Mouse (Mus musculus) embryo, embryonic 11 days (tissue): Measurements from ENCODE around the gene Tubgcp2.

Experiments
- DNase-seq: peaks from one replicate; pipeline ENCODE4 v3.0.0-alpha.2; 2015

Gene Tubgcp2

DNA sequence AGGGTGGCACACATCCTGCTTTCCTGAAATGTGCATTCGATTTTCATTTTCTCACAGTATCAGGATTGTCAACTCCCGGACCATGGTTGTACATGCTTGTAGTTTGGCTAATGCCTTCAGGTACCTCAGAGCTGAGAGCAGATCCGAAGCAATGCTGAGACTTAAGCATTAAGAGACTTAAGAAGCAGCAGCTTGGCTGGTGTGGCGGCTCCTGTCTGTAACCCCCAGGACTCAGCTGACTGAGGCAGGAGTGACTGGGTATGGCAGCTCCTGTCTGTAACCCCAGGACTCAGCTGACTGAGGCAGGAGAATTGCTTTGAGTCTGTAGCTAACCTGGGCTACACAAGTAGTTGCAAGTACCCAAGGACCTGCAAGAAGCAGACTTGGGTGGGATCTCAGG is 9.1 kb upstream of the Tubgcp2 start:
- DNase-seq: no peak

DNA sequence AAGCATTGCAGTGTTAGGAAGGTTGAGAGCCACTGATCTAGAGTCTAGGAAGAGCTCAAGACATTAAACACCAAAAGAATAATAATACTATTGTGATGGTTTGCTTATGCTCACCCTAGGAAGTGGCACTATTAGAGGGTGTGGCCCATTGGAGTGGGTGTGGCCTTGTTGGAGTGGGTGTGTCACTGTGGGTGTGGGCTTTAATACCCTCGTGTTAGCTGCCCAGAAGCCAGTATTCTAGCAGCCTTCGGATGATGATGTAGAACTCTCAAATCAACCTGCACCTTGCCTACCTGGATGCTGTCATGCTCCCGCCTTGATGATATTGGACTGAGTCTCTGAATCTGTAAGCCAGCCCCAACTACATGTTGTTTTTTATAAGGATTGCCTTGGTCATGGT is 6.3 kb upstream of the Tubgcp2 start:
- no peak for DNase-seq

DNA sequence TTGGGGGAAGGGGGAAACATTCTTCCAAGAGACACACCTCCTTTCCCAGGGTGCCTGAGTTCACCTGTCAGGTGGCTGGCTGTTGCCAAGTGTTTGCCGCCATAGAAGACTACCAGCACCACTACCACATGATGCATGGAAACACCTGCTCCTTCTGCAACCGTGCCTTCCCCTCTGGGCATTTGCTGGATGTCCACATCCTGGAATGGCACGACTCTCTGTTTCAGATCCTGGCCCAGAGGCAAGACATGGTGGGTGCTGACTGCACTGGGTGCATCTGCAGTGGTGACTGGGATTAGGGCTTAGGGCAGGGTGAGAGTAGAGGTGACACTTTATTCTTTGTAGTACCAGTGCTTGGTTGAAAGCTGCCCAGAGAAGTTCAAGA is 694 bp upstream of the Tubgcp2 start:
- no peak for DNase-seq

DNA sequence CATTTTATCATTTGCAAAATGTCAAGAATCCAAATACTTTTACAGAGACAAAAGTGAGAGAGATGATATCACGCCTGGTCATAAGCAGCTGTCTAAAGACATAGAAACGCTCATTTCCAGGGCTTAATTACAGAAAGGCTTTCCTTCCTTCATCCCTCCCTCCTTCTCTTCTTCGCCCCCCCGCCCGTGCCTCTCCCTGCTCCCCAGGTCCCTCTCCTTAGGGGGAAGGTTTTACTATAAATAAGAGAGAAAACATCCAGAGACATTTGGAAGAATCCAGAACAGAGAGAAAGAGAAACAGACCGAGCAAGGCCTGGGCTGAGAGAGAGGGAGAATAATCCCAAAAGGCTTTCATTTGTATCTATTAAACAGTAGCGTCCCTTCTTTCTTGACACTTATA is 1.0 kb downstream of the Tubgcp2 start:
- DNase-seq: no peak

DNA sequence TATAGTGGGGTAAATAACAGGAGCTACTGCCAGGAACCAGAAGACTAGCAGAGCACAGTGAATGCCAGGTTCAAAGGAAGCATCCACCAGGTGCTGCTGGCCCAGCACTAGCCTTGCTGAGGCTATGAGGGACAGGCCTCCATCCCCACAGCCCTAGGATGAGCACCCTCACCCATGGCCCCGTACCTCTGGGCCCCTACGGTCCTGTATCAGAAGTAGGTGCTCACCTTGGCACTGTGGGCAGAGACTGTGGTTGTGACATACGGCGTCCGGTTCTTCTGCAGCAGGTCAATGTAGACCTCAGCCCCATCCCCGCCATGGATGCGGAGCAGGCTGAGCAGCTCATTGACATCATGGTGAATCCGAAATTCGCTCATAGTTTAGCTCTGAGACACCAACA is 3.1 kb downstream of the Tubgcp2 start:
- DNase-seq: no peak

DNA sequence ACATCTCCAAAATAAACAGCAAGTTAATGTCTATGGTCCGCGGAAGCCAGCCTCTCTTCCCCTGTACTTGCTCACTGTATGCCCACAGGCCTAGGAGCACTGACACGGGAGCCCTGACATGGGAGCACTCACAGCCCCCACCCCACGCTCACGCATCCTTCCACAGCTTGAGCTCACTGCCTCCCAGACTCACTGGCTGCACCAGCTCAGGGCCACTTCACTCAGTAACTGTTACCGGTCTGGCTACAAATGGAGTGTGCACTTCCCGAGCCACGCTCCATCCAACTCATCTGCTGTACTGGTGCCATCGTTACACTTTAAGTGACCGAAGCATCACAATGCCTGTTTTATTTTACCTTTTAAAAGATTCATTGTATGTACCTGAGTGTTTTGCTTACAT is 4.1 kb downstream of the Tubgcp2 start:
- no peak for DNase-seq

DNA sequence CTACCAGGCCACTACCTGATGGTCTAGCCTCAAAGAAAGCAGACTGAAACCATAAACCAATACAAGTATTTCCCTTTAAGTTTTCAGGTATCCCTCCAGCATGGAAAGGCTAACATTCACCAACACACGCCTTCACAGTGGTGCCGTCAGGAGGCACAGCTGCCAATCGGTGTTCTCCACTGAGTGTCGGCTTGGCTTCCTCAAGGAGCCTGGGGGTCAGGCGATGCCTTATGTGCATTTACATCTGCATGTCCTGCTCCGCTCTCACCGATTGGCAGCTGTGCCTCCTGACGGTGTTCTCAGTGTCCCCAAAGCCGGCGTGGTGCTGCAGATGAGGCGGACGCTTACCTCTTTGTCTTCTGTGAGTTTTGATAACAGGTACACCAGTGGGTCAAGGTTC is 4.7 kb downstream of the Tubgcp2 start:
- no peak for DNase-seq

DNA sequence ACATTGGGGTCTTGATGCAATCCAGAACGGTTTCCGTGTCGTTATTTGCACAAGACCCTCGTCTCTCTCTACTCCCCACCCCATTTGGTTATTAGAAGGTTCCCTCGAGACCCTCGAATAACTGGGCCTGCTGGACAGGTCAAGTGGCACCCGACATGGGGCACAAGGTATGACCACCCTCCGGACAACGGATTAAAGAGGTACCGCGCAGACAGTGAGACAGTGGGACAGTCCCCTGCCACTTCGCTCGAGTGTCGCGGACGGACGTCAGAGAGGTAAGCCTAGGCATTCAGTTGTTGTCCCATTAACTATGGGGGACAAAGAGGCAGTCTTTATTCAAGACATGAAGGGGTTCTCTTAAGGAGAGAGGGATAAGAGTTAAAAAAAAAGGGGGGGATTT is 25.1 kb downstream of the Tubgcp2 start:
- no peak for DNase-seq

DNA sequence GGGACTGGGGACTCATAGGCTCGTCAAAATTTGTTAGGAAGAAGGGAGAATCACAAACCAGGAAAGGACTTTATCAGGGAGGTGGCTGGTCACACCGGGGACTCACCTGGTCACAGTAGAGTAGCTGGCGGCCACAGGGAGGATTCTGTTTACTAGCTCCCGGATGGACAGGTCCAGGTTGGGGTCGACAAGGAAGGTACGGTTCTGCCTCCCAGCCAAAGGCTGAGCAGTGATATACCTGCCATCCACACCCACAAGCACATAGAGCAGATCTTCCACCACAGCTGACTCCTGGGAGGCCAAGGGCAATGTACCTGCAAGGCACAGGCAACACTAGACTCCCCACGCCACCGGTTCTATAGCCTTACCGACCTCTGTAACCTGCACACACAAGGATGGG is 28.7 kb downstream of the Tubgcp2 start:
- DNase-seq: no peak

DNA sequence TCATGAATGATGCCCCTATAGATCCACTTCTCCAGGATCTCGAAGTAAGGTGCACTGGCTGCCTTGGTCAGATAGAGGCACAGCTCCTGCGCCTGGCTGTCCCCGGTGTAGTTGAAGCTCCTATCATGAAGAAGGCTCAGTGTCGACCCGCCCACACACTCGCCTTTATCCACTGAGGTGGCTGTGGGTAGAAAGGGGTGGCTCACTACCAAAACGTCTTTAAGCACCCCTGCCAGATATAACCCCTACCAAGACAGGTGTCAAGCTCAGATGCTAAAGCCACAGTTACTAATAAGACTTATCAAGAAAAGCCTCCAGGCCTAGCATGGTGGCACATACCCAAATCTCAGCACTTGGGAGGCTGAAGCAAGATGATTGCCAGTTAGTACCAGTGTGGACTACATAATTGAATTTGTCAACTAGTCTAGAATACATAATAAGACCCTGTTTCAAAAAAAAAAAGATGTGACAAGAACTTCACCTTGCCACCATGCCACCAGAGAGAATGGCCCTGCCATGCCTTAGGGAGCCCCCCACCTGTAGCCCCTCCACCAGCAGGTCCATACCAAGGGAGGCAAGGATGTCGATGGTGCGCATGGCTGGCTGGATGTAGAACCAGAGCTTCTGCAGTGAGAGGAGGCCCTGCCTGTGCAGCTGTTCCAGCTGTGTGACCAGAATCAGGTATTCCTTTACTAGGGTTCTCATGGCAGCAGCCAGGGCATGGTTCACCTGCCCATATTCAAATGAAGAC is 29.4 kb downstream of the Tubgcp2 start:
- DNase-seq: no peak

DNA sequence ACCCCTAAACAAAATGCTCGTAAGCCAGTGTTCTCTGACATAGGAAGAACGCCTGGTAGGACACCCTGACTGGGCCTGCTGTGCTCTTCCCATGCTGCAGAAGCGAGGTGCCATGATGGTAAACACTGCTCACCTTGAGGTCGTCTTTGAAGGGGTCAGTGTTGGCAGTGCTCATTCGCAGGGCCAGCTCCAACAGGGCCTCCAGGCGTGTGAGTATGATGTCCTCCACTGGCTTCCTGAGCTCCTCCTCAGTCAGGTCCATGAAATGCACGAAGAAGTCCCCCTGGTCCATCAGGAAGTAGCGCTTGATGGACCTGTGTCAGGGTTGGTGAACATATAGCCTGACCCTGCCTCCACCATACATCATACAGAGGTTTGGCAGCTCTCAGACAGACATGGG is 31.8 kb downstream of the Tubgcp2 start:
- DNase-seq: no peak

DNA sequence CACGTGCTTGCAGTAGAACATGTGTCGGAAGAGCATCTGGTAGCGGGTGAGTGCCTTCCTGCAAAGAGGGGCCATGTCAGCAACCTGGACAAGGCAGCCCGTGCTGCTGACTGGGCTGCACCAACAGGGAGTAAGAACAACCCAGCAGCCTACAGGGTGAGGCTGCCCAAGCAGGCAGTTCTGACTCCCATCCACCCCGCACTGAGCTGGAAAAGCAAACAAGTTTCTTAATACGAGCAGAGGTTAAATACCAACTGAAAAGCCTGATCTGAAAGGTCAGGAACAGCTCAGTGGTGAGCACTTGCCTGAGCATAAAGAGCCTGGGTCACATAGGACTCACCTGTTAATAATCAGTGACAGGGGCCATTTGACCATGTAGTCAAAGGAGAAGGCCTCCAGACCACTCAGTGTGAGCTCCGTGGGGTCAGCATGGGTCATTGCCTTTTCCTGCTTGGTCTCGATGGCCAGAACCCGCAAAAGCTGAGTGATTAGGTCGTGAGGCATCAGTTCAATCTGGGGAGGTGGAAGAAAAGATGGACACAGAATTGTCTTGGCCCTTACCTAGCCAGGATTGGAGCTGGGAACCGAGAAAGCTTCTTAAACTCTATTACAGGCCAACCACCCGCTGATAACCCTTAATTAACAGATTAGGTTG is 35.3 kb downstream of the Tubgcp2 start:
- no peak for DNase-seq

DNA sequence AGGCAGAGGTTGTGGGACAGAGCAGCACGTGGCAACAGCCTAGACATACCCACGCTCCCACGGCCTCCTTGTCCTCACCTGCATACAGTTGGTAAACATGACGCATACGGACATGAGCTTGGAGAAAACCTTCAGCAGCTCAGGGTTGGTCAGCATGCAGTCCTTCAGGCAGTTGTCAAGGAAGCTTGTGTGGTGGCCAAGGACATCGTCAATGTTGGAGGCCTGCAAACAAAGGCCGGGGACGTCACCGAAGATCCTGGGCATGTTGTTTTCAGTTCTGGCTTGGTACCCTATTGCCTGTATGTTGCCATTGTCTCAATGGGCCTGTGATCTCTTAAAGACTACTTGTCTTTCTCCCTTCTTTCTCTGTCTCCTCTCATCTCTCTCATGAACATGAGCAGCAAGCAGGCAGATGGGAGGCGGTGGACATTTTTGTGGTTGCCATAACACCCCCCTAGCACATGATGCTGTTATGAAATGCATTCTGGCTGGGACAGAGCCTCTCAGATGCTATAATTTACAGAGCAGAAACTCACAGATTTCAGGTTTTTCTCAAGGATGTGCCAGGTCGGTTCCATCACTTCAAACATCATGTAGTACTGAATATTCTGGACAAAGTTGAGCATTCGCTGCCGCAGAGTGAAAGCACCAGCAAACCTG is 37.6 kb downstream of the Tubgcp2 start:
- no peak for DNase-seq

DNA sequence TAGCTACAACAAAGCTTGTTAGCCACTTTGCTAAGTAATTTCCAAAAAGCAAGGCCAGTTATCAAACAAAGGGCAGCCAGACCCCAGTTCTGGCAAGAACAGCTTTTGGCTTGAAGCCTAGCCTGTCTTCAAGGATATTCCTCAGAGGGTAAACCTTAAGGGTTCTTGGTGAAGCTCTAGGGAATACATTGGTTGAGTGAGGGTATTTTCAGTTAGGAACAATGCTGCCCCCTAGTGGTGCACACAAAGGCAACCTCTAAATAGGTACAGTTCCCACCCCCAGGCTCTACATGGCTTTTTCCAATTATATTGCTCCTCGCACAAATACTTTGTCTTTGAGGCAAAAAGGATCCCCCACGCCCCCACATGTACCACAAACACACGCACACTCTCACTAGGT is 41.8 kb downstream of the Tubgcp2 start:
- peak; percentile 77 for DNase-seq

DNA sequence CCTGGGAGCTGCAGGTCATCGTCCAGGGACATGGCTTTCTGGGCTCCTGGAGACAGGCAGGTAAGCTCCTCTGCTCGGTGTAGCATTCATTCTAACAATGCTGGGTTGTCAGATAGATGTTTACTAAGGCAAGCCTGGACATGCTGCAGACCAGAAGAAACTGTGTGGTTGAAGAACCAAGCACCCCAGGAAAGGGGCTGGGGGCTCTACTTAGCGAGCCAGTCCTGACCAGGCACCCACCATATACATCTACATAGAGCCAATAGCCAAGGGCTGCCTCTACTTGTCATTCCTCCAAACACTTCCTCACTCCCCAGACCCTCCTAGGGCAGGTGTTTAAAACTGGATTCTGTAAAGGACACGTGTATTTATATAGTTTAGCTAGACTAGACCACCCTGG is 42.3 kb downstream of the Tubgcp2 start:
- DNase-seq: no peak

DNA sequence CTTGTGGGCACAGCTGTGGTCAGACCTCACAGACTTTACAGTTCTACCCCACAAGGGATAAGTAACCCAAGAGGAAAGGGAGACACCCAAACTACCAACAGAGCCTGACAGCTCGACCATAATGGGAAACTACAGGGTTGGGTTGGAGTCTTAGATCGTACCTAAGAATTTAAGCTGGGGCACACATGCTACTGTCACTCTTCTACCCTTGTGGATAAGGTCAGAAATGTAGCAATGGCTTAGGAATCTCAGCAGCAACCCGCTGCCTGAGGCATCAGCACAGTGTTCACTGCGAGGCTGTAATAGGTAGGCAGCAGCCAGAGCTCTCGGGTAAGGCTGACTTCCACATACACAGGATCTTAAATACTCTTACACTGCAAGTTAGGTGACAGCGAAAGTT is 42.9 kb downstream of the Tubgcp2 start:
- no peak for DNase-seq

DNA sequence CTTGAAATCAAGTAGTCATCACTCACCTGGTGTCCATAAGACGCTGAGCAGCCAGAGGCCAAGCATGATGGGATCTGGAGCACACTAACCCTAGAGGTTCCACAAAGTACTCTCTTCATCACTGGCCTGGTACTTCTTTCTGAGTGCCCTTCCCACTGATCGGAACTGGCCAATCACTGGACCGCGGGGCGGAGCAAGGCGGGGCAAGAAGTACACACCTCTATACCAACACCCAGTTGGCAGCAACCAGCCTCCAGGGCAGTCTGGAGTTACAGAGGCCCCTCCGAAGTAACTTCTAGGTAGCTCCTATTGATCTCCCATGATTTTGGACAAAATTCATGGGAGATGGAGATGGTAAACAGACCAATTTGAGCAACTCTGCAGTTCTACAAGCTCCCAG is 44.1 kb downstream of the Tubgcp2 start, which contains the start of gene Adam8:
TSS of gene Adam8 (minus strand) at position 157 of the 400 bp plus-strand sequence.
- DNase-seq: no peak

DNA sequence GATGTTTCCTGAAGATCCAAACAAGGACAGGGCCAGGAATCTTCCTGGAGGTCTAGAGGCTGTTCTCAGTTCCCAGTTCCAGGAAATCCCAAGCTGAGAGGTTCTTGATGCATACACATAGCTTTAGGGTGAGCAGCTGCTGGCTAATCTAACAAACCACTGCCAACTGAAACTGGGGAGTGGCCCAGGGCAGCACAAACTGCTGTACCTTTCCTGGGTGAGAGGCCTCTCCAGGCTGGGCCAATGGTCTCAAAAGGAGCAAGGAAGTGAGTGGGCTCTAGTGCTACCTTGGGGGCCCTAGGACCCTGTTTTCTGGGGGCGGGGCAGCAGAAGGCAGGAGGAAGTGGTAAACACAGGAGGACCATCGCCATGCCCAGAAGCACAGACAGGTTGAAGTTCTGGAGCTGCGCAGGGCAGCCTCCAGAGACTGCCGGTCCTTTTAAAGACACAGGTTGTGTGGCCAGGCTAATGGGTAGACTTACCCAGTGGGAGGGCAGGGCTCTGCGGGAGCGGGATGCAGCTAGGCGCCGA is 45.5 kb downstream of the Tubgcp2 start:
- DNase-seq: no peak

DNA sequence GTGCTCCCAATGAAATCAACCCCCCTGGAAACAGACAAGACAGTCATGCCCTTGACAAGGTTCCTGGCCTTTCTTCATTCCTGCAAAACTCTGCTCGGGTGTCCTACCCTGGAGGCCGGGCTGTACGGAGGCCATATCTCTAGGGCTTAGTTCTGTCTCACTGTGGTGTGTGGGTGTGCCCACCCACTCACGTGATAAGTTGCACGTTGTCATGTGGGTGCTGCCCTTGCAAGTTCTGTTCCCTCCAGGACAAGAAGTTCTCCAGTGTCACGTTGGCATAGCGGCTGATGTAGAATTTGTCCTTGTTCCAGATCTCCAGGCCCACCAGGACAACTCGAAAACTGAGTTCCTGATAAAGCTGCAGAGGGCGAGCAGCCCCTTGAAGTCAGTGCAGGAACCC is 48.2 kb downstream of the Tubgcp2 start:
- no peak for DNase-seq

DNA sequence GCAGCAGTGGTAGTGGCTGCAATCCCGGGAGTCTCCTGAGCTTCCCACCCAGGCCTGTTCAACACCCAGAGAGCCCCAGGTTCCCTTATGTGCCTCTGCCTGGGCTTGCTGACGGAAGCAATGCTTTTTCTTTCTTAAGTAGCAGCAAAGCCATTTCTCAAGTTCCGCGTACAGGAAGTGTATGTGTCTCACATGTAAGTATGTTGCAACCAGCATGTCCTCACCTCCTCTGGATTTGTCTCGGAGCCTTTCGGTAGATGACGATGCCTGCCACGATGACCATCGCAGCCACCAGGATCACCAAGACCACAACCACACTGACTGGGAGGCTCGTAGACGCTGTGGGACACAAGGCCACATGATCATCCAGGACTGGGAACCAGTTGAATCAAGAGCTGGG is 52.0 kb downstream of the Tubgcp2 start:
- DNase-seq: no peak

DNA sequence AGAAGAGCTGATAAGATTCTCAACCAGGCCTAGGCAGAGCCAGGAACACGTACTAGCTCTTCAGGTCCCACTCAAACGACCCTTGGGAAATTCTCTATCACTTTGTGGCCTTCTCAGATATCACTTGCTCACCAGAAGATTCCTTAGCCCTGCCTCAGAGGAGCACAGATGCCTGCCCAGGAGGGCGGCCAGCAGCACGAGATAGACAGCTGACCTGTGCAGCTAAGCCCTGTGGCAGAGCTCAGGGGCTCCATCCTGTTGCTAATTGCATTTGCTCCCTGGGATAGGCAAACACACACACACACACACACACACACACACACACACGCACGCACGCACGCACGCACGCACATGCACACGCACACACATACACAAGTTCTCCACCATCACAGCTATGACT is 54.4 kb downstream of the Tubgcp2 start:
- no peak for DNase-seq

DNA sequence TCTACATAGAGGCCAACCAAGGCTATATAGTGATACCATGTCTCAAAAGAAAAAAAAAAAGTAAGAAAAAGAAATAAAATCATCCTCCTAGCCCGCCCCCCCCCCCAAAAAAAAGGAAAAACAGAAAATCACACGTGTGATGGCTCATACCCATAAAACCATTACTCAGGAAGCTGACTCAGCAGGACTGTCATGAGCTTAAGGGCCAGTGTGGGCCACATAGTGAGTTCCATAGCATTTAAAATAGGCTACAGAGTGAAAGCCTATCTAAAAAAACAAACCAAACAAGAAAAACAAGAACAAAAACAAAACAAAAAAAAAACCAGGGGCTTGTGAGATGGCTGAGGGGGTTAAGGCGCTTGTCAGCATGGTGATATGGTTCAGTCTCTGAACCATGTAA is 55.7 kb downstream of the Tubgcp2 start:
- DNase-seq: no peak

DNA sequence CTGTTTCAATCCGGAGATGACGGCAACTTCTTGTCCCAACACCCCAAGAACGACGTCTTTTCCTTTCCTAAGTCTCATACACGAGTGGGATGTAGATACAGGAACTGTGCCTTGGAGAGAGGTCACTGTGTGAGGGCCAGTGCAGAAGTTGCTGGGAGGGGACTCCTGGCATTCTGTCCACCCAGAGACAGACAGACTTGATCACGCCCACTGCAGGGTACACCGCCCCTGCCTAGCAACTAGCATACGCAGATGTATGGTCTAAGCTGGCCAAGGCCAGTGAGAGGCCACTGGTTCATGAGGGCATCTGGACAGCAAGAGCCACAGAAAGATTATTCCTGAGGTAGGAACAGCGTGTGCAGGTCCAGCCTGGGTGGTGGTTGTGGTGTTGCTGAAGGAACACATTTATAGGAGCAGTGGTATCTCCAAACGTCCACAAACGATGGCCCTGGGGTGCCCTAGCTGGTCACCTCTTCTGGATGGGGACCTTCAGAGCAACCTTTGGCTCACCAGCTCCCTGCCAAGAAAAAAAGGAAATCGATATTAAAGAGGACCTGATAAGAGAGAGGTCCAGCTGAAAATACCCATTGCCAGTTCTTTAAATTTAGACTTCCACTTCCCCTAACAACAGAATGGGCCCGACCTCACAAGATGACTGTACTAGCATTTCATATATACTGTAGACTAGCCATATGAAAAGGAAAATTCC is 57.3 kb downstream of the Tubgcp2 start:
- DNase-seq: no peak
